Mouse (Mus musculus) ES-Bruce4 (cell line): ENCODE results near the gene Cpeb1. TPM values are rescaled to one million over a fixed set of nuclear protein-coding genes. Genes with fewer than 3 reads are reported as not detected.

Experiments
- H3K27ac ChIP-seq: 2 replicates; pipeline ENCODE4 v1.5.1; 2012; ENCODE audit warnings: low read length, inconsistent platforms; ENCODE audit not compliant: insufficient read depth
- H3K27me3 ChIP-seq: 2 replicates; pipeline ENCODE4 v1.6.1; 2012; ENCODE audit warnings: mild to moderate bottlenecking, low read length, inconsistent platforms; ENCODE audit not compliant: control insufficient read depth, poor library complexity, insufficient read depth, severe bottlenecking
- H3K36me3 ChIP-seq: 2 replicates; pipeline ENCODE4 v1.6.1; 2012; ENCODE audit warnings: inconsistent platforms, mild to moderate bottlenecking, low read length, moderate library complexity; ENCODE audit not compliant: control insufficient read depth, poor library complexity, insufficient read depth, severe bottlenecking
- H3K4me1 ChIP-seq: one replicate; pipeline ENCODE4 v1.8.1; 2011; ENCODE audit warnings: low read length; ENCODE audit not compliant: control insufficient read depth, insufficient read depth
- H3K4me3 ChIP-seq: 2 replicates; pipeline ENCODE4 v1.5.1; 2011; ENCODE audit warnings: low read depth, mild to moderate bottlenecking, low read length
- H3K9ac ChIP-seq: 2 replicates; pipeline ENCODE4 v1.6.1; 2012; ENCODE audit warnings: low read depth, mild to moderate bottlenecking, inconsistent platforms; ENCODE audit not compliant: poor library complexity, severe bottlenecking
- H3K9me3 ChIP-seq: replicated peaks from 2 replicates; pipeline ENCODE4 v1.6.1; 2012; ENCODE audit warnings: mild to moderate bottlenecking, low read length, inconsistent platforms; ENCODE audit not compliant: control insufficient read depth, poor library complexity, insufficient read depth, severe bottlenecking
- CTCF ChIP-seq: IDR thresholded peaks from one replicate; pipeline ENCODE4 v1.8.1; 2011; ENCODE audit warnings: low read depth, low read length
- EP300 ChIP-seq: IDR thresholded peaks from 2 replicates; pipeline ENCODE4 v1.6.1; 2011; ENCODE audit warnings: low read depth, low read length; ENCODE audit not compliant: insufficient read depth
- POLR2A ChIP-seq: IDR thresholded peaks from one replicate; pipeline ENCODE4 v1.8.1; 2011; ENCODE audit warnings: low read length; ENCODE audit not compliant: insufficient read depth
- polyA plus RNA-seq: library from polyadenylated mRNA; stranded (reverse); fragments of >200 nt; gene quantifications from 2 replicates; pipeline ENCODE4 v1.2.4, GENCODE M21; 2011; ENCODE audit warnings: low read depth; ENCODE audit not compliant: missing spikeins, insufficient read depth, insufficient read length

The Cpeb1 gene
- polyA plus RNA-seq, 1 experiment: 14.8 TPM

DNA sequence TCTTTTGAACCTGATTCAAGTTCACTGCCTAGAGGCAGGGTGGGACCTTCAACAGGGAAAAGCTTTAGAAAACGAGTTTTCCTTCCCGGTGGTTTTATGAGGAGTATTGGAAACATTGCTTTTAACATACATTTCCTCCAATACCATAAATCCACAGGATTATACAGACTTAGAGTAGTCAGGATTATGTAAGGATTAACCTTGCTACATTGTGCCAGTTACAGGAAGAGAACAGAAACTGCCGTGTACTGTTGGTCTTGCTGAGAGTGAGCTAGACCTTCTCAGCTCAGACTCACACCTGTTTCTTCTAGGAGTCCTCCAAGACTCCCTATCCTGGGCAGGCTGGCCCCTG is 116.8 kb downstream of the Cpeb1 start:
- Histone ChIP-seq H3K9me3 (no peaks in the 10 kb centered on the region), H3K36me3 (peaks cover 32% of the 10 kb centered on the region), H3K4me1 (peaks cover 4% of the 10 kb centered on the region), H3K9ac (no peak overlapping the region), H3K27me3 (no peaks in the 10 kb centered on the region), H3K27ac (peak overlapping the region; percentile 41), H3K4me3 (no peak overlapping the region)
- no peak for TF ChIP-seq POLR2A
- no peak for TF ChIP-seq EP300
- no peak for TF ChIP-seq CTCF

DNA sequence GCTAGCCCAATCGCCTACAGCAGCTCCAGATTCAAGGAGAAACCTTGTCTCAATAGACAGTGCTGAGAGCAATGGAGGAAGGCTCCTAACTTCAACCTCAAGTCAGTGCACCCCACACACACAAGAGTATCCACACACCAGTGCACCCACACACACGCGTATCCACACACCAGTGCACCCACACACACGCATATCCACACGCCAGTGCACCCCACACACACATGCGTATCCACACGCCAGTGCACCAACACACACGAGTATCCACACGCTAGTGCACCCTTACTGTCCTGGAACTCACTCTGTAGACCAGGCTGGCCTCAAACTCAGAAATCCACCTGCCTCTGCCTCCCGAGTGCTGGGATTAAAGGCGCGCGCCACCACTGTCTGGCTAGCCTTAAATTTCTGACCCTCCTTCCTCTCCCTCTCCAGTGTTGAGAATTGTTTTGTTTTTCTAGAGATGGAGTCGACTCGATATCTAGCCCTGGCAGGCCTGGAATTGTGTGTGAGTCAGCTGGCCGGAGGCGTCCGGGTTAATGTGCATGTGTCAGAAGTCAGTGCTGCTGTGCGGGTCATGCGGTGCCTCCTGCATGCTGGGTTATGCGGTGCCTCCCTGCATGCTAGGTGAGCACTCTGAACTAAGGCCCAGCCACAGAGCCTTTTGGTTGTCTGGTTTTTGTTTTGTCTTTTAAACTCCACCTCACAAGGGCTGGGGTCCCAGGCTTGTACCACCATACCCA is 117.3 kb downstream of the Cpeb1 start:
- Histone ChIP-seq H3K9ac (no peak overlapping the region), H3K36me3 (peaks cover 28% of the 10 kb centered on the region), H3K27ac (no peak overlapping the region), H3K4me3 (0 out of 2 replicates have a peak overlapping the region, but pooled peaks have one; percentile 0), H3K27me3 (no peaks in the 10 kb centered on the region), H3K9me3 (no peaks in the 10 kb centered on the region), H3K4me1 (peaks cover 4% of the 10 kb centered on the region)
- TF ChIP-seq CTCF: no peak
- no peak for TF ChIP-seq POLR2A
- TF ChIP-seq EP300: no peak

DNA sequence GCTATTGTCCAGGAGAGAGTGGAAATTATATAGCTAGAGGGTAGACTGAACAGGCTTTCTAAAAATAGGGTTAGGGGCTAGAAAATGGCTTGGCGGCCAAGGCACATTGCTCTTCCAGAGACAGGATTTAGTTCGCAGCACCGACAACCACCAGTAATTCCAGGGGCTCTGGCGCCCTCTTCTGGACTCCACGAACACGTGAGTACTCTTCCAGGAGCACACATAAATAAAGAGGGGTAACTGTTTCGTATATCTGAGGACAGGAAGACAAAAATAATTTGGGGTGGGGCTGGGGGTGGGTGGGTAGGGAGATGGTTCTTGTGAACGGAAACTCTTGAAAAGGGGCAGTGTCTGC is 118.9 kb downstream of the Cpeb1 start:
- Histone ChIP-seq H3K9ac (no peak overlapping the region), H3K9me3 (no peaks in the 10 kb centered on the region), H3K27me3 (no peaks in the 10 kb centered on the region), H3K4me3 (peak overlapping the region; percentile 8; the same call in 1 of the 2 replicates), H3K4me1 (peaks cover 4% of the 10 kb centered on the region), H3K27ac (0 out of 2 replicates have a peak overlapping the region, but pooled peaks have one; percentile 2), H3K36me3 (peaks cover 20% of the 10 kb centered on the region)
- TF ChIP-seq POLR2A: no peak
- peak; percentile 74 for TF ChIP-seq CTCF
- no peak for TF ChIP-seq EP300

DNA sequence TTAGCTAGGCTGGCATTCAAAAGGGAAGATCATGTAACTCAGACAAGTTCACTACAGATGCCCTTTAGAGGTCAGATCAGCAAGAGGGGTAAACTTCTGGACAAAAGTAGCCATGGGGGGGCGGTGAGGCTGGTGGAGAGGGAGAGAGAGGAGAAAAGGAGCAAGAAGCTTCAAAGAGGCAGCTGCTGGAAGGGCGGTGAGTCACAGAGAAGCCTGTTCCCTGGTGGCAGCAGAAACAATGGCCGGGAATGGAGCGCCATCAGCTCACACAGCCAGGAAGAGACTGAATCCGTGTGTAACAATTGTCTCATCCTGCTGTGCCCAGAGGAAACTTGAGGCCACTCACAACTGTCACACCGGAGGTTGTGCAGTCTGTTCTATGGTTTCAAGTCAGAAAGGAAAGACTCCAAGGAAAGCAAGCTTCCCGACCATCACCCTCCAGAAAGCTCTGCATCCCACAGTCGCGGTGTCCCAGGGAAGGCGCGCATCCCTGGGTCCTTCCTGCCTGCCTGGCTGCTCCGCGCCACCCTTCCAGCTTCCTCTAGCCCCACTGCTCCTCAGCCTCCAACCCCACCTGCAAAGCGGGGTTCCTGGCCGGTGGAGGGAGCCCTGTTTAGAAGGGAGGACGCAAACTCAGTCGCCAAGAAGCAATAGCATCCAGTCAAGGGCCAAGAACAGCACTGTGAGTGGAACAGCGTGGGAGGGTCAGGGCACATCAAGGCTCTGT is 119.4 kb downstream of the Cpeb1 start:
- peaks cover 14% of the 10 kb centered on the region for H3K36me3 ChIP-seq
- 0 out of 2 replicates have a peak overlapping the region, but pooled peaks have one; percentile 2 for H3K27ac ChIP-seq

DNA sequence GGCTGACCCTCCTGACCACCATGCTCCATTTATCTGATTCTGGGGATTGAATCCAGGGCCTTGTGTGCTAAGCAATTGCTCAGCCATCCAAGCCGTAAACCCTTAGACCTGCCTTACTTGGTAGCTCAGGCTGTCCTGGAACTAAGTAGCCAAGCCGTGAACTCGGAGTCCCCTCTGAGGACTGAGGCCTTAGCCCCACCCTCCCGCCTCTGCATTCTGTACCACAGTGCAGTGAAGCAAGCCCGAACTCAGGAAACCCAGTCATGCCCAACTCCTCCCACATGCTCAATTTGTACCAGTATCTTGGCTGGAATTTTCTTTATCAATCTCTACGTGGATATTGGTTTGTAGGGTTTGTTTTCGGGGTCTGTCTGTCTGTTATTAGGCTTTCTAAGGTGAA is 123.4 kb downstream of the Cpeb1 start:
- Histone ChIP-seq H3K27me3 (no peaks in the 10 kb centered on the region), H3K4me1 (peaks cover 6% of the 10 kb centered on the region), H3K9me3 (no peaks in the 10 kb centered on the region), H3K36me3 (peaks cover 6% of the 10 kb centered on the region), H3K27ac (no peak overlapping the region), H3K4me3 (no peak overlapping the region), H3K9ac (no peak overlapping the region)
- TF ChIP-seq EP300 (no peak), POLR2A (no peak), CTCF (no peak)

More for the DNA sequence above, 119.4 kb downstream of the Cpeb1 start:
- H3K9ac ChIP-seq: no peak overlapping the region
- no peaks in the 10 kb centered on the region for H3K27me3 ChIP-seq
- no peak for TF ChIP-seq CTCF
- TF ChIP-seq EP300: 0 out of 2 replicates have a peak, but pooled peaks have one; percentile 37
- H3K4me1 ChIP-seq: peaks cover 4% of the 10 kb centered on the region
- H3K4me3 ChIP-seq: peak overlapping the region; percentile 8; the same call in 1 of the 2 replicates
- no peaks in the 10 kb centered on the region for H3K9me3 ChIP-seq

DNA sequence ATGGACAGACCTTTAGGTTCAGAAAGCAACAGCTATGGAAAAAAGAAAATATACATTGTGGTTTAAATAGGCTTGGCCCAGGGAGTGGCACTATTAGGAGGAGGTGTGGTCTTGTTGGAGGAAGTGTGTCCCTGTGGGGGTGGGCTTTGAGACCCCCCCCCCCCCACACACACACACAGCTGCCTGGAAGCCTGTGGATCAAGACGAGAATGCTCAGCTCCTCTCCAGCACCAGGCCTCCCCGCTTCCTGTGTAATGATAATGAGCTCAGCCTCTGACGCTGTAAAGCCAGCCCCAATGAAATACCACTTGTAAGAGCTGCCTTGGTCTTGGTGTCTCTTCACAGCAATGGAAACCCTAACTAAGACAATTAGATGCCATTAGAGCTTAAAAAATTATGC is 124.5 kb downstream of the Cpeb1 start:
- no peak overlapping the region for H3K27ac ChIP-seq
- H3K4me3 ChIP-seq: no peak overlapping the region
- no peak overlapping the region for H3K9ac ChIP-seq
- peaks cover 6% of the 10 kb centered on the region for H3K4me1 ChIP-seq
- H3K9me3 ChIP-seq: no peaks in the 10 kb centered on the region
- peaks cover 6% of the 10 kb centered on the region for H3K36me3 ChIP-seq
- TF ChIP-seq EP300 (0 out of 2 replicates have a peak, but pooled peaks have one; percentile 32), CTCF (no peak)
- H3K27me3 ChIP-seq: no peaks in the 10 kb centered on the region
